Mouse (Mus musculus): ENCODE results near the gene Sema4b. TPM values are rescaled to one million over a fixed set of nuclear protein-coding genes. Genes with fewer than 3 reads are reported as not detected.

Sema4b gene
- total RNA-seq (2021), result 1 to 10 TPM; 1.6 to 2.5 TPM
- long read RNA-seq, experiment 1, result 0 reads
- long read RNA-seq, experiment 2, partial matches to known transcripts, result 0 of 2 reads
- long read RNA-seq, experiment 2, other reads (novel, unspliced or antisense), result 1 of 2 reads

GRCm38 (mm10) chr7:80186531-80187296 lies at the start of gene Sema4b:
Gene Sema4b (plus strand): TSS chr7:80186841.
- peak; percentile 84 for DNase-seq

- DNase-seq, result no peak
These were observed 48.3 kb upstream of the Sema4b start for GRCm38 (mm10) chr7:80138375-80138774.

- peak; percentile 44 for DNase-seq
These were observed 45.8 kb upstream of the Sema4b start for GRCm38 (mm10) chr7:80140815-80141214.

- DNase-seq, result no peak
These were observed 43.0 kb upstream of the Sema4b start for GRCm38 (mm10) chr7:80143331-80144273.

GRCm38 (mm10) chr7:80144695-80145094 lies 41.9 kb upstream of the Sema4b start:
- no peak for DNase-seq

GRCm38 (mm10) chr7:80146077-80146476 lies 40.6 kb upstream of the Sema4b start:
- DNase-seq, result no peak

- DNase-seq, result no peak
These were observed 37.3 kb upstream of the Sema4b start for GRCm38 (mm10) chr7:80149356-80149755.

- DNase-seq, result no peak
These were observed 34.5 kb upstream of the Sema4b start for GRCm38 (mm10) chr7:80152152-80152551.

GRCm38 (mm10) chr7:80152756-80153155 lies 33.9 kb upstream of the Sema4b start:
- DNase-seq, result no peak

GRCm38 (mm10) chr7:80154689-80155088 lies 32.0 kb upstream of the Sema4b start:
- no peak for DNase-seq

- DNase-seq, result no peak
These were observed 29.9 kb upstream of the Sema4b start for GRCm38 (mm10) chr7:80156711-80157227.

- DNase-seq, result no peak
These were observed 28.0 kb upstream of the Sema4b start for GRCm38 (mm10) chr7:80158496-80159268.

- no peak for DNase-seq
These were observed 26.2 kb upstream of the Sema4b start for GRCm38 (mm10) chr7:80160293-80160944.

GRCm38 (mm10) chr7:80160945-80161306 lies 25.7 kb upstream of the Sema4b start:
- peak; percentile 23 for DNase-seq

- DNase-seq, result no peak
These were observed 21.2 kb upstream of the Sema4b start for GRCm38 (mm10) chr7:80165432-80165831.

GRCm38 (mm10) chr7:80166740-80167139 lies 19.9 kb upstream of the Sema4b start:
- DNase-seq, result peak; percentile 46

GRCm38 (mm10) chr7:80169847-80170246 lies 16.8 kb upstream of the Sema4b start:
- no peak for DNase-seq

GRCm38 (mm10) chr7:80171345-80171744 lies 15.3 kb upstream of the Sema4b start:
- DNase-seq, result peak; percentile 19

- DNase-seq, result no peak
These were observed 14.3 kb upstream of the Sema4b start for GRCm38 (mm10) chr7:80172069-80172956.

- no peak for DNase-seq
These were observed 10.5 kb upstream of the Sema4b start for GRCm38 (mm10) chr7:80176159-80176558.
